8 mouse cellular contexts compared by ENCODE assay signal in the genomic region with DNA sequence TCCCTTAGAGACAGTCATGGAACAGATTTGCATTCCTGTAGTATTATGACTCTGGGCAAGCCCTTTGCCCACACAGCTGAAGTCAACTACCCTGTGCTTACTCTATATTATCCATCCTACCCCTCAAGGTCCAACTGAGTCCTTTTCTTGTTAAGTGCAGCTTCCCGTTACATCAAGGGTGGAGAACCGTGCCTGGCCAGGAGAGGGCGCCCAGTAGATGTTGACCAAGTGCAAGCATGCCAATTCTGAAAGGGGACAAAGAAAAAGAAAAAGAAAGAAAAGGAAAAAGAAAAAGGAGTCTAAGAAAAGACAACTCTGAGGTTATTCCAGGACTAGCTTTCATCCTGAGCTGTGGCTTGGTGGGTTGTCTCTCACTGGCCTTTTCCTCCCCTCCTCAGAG.
DNase-seq lines count a peak whose midpoint lies in the region; ATAC-seq and TF ChIP-seq lines count a peak whose summit lies in the region.

No protein-coding gene starts in this region.

- H3K4me3 ChIP-seq in CH12.LX (replicated peaks in 1 of 3; ENCODE audit: low read depth in 2 of 3, low read length in 2 of 3, poor library complexity in 1 of 3): no peak overlapping the region
- no peak overlapping the region for H3K4me3 ChIP-seq in forebrain, embryonic 15.5 days
- H3K4me3 ChIP-seq in liver, embryonic 14.5 days (ENCODE audit: insufficient read depth in 1 of 2, low read depth in 2 of 2, low read length in 2 of 2): no peak overlapping the region

- H3K9ac ChIP-seq in CH12.LX (ENCODE audit: insufficient read depth, low read depth): no peak overlapping the region
- no peak overlapping the region for H3K9ac ChIP-seq in forebrain, embryonic 15.5 days (replicated peaks)
- no peak overlapping the region for H3K9ac ChIP-seq in liver, embryonic 14.5 days (replicated peaks)

- dilution Hi-C loops in CH12.LX (cut with MboI; ENCODE audit: extremely low pct_ligation_motif_present, extremely low pct_unique_long_range_greater_than_20kb, low sequenced_read_pairs): no loop called here

- no peak for TF ChIP-seq EP300 in CH12.LX (IDR thresholded peaks at IDR 0.05; ENCODE audit: low read length)
- no peak for TF ChIP-seq EP300 in liver, embryonic 14.5 days (IDR thresholded peaks at IDR 0.05; ENCODE audit: low read depth)

- H3K27ac ChIP-seq in CH12.LX (ENCODE audit: insufficient read depth, low read depth): no peak overlapping the region
- H3K27ac ChIP-seq in forebrain, embryonic 15.5 days (replicated peaks): peak overlapping the region; percentile 53; the same call in 1 of the 2 replicates
- H3K27ac ChIP-seq in liver, embryonic 14.5 days: no peak overlapping the region

- H3K9me3 ChIP-seq in CH12.LX (replicated peaks; ENCODE audit: low read length): no peaks in the 10 kb centered on the region
- no peaks in the 10 kb centered on the region for H3K9me3 ChIP-seq in forebrain, embryonic 15.5 days
- no peaks in the 10 kb centered on the region for H3K9me3 ChIP-seq in liver, embryonic 14.5 days (ENCODE audit: control insufficient read depth, low read length)

- H3K4me1 ChIP-seq in CH12.LX (ENCODE audit: control insufficient read depth in 1 of 2, insufficient read depth in 2 of 2): peaks cover 0 to 12% of the 10 kb centered on the region in 2 experiments; a peak in 1 of 4 replicates
- H3K4me1 ChIP-seq in forebrain, embryonic 15.5 days: peaks cover 34% of the 10 kb centered on the region
- peaks cover 0 to 18% of the 10 kb centered on the region in 2 experiments; a peak in 2 of 4 replicates for H3K4me1 ChIP-seq in liver, embryonic 14.5 days (replicated peaks; ENCODE audit: control insufficient read depth in 2 of 2, insufficient read depth in 2 of 2, low read length in 1 of 2)

- TF ChIP-seq POLR2A in CH12.LX (IDR thresholded peaks at IDR 0.05; ENCODE audit: low read depth, low read length): no peak

- ATAC-seq in forebrain, embryonic 15.5 days (replicated peaks): no peak
- no peak for ATAC-seq in liver, embryonic 14.5 days (ENCODE audit: insufficient read depth)

- DNase-seq in 3T3-L1 (ENCODE audit: low read depth, low spot score) (peak; percentile 74), CH12.LX (ENCODE audit: extremely low read depth) (peak; percentile 54)
- peak; percentile 40 for DNase-seq in c-Kit-positive CD71-positive TER-119-negative erythroid progenitor cells, embryonic 14.5 days (ENCODE audit: low read depth)
- DNase-seq in kidney, postnatal 10 days: peak; percentile 90
- peak in 1 of 3 experiments; percentile 20 for DNase-seq in liver, embryonic 14.5 days (ENCODE audit: low read depth in 3 of 3, low spot score in 3 of 3)
- peak; percentile 84 for DNase-seq in right cerebral cortex, postnatal 14 days
- DNase-seq in urinary bladder, postnatal 4 days (ENCODE audit: low spot score in 2 of 2): peak; percentile 36 to 74

- no peaks in the 10 kb centered on the region for H3K79me2 ChIP-seq in CH12.LX (replicated peaks; ENCODE audit: control insufficient read depth, extremely low read depth, insufficient read depth, poor library complexity, severe bottlenecking)

- TF ChIP-seq CTCF in CH12.LX (conservative IDR thresholded peaks at IDR 0.05 in 1 of 2, IDR thresholded peaks at IDR 0.05 in 1 of 2; ENCODE audit: low read depth in 2 of 2, low read length in 2 of 2): peak; percentile 48 to 88
- TF ChIP-seq CTCF in liver, embryonic 14.5 days (IDR thresholded peaks at IDR 0.05; ENCODE audit: low read depth): peak; percentile 83

- 32% methylated on average over 3 of the region's 3 CpGs for WGBS in forebrain, embryonic 15.5 days
- WGBS in liver, embryonic 14.5 days (ENCODE audit: insufficient replicate concordance): 9% methylated on average over 3 of the region's 3 CpGs

- no peak overlapping the region for H3K4me2 ChIP-seq in CH12.LX (ENCODE audit: insufficient read depth, low read depth, poor library complexity, severe bottlenecking)
- no peak overlapping the region for H3K4me2 ChIP-seq in forebrain, embryonic 15.5 days (replicated peaks)
- no peak overlapping the region for H3K4me2 ChIP-seq in liver, embryonic 14.5 days (ENCODE audit: low read depth)

- TF ChIP-seq RAD21 in CH12.LX (IDR thresholded peaks at IDR 0.05; ENCODE audit: low read depth, low read length): peak; percentile 72

- in situ Hi-C loops in CH12.LX (cut with MboI; ENCODE audit: low pct_ligation_motif_present, low pct_unique_long_range_greater_than_20kb, low sequenced_read_pairs): no loop called here

- H3K36me3 ChIP-seq in CH12.LX (replicated peaks in 1 of 2; ENCODE audit: control insufficient read depth in 1 of 2, insufficient read depth in 1 of 2, low read length in 1 of 2): peaks cover 0 to 80% of the 10 kb centered on the region in 2 experiments
- no peaks in the 10 kb centered on the region for H3K36me3 ChIP-seq in forebrain, embryonic 15.5 days
- no peaks in the 10 kb centered on the region for H3K36me3 ChIP-seq in liver, embryonic 14.5 days (replicated peaks; ENCODE audit: control insufficient read depth, insufficient read depth, low read depth)

- H3K27me3 ChIP-seq in CH12.LX (replicated peaks): no peaks in the 10 kb centered on the region
- H3K27me3 ChIP-seq in forebrain, embryonic 15.5 days: no peaks in the 10 kb centered on the region
- no peaks in the 10 kb centered on the region for H3K27me3 ChIP-seq in liver, embryonic 14.5 days (ENCODE audit: control insufficient read depth, insufficient read depth, low read length)

TF ChIP-seq in CH12.LX, 34 proteins besides CTCF, POLR2A, EP300 and RAD21:
- TF ChIP-seq JUND (conservative IDR thresholded peaks at IDR 0.05; ENCODE audit: low read depth, low read length): no peak
- no peak for TF ChIP-seq JUN (IDR thresholded peaks at IDR 0.05; ENCODE audit: insufficient read depth, low read depth, low read length)
- TF ChIP-seq ETS1 (conservative IDR thresholded peaks at IDR 0.05; ENCODE audit: low read depth, low read length): no peak
- no peak for TF ChIP-seq ZC3H11A (IDR thresholded peaks at IDR 0.05; ENCODE audit: low read depth, low read length)
- no peak for TF ChIP-seq SIN3A (IDR thresholded peaks at IDR 0.05; ENCODE audit: low read length)
- no peak for TF ChIP-seq ELF1 (IDR thresholded peaks at IDR 0.05; ENCODE audit: low read depth, low read length)
- no peak for TF ChIP-seq ZKSCAN1 (IDR thresholded peaks at IDR 0.05; ENCODE audit: borderline replicate concordance, low read depth, low read length)
- peak; percentile 84 for TF ChIP-seq SMC3 (IDR thresholded peaks at IDR 0.05; ENCODE audit: low read depth, low read length)
- no peak for TF ChIP-seq POLR2AphosphoS2 (IDR thresholded peaks at IDR 0.05; ENCODE audit: low read depth, low read length)
- 0 out of 2 replicates have a peak, but pooled peaks have one; percentile 5 for TF ChIP-seq BHLHE40 (IDR thresholded peaks at IDR 0.05; ENCODE audit: low read depth, low read length)
- TF ChIP-seq ZNF384 (IDR thresholded peaks at IDR 0.05; ENCODE audit: low read depth, low read length): no peak
- TF ChIP-seq MAX (IDR thresholded peaks at IDR 0.05; ENCODE audit: low read length): no peak
- TF ChIP-seq MXI1 (IDR thresholded peaks at IDR 0.05; ENCODE audit: low read depth, low read length): no peak
- no peak for TF ChIP-seq USF1 (IDR thresholded peaks at IDR 0.05; ENCODE audit: low read depth, low read length)
- TF ChIP-seq MAFK (IDR thresholded peaks at IDR 0.05; ENCODE audit: insufficient replicate concordance, low read length): no peak
